8 mouse cellular contexts compared by ENCODE assay signal in genomic region chr8:83772701-83773451, GRCm38 (mm10). TPM values are rescaled to one million over a fixed set of nuclear protein-coding genes. Genes with fewer than 3 reads are reported as not detected.
DNase-seq lines count a peak whose midpoint lies in the region; ATAC-seq and TF ChIP-seq lines count a peak whose summit lies in the region.

No protein-coding gene starts in this region.

- no peaks in the 10 kb centered on the region for H3K9me3 ChIP-seq in ES-E14 (ENCODE audit: control insufficient read depth, insufficient read depth, low read depth, low read length)
- H3K9me3 ChIP-seq in embryonic facial prominence, embryonic 15.5 days (replicated peaks), result no peaks in the 10 kb centered on the region
- no peaks in the 10 kb centered on the region for H3K9me3 ChIP-seq in heart, embryonic 16.5 days (replicated peaks; ENCODE audit: control insufficient read depth, low read length)
- no peaks in the 10 kb centered on the region for H3K9me3 ChIP-seq in lung, embryonic 16.5 days (ENCODE audit: control insufficient read depth, low read length)

- peak overlapping the region; percentile 72 for H3K4me2 ChIP-seq in embryonic facial prominence, embryonic 15.5 days (replicated peaks)
- peak overlapping the region; percentile 88 for H3K4me2 ChIP-seq in heart, embryonic 16.5 days (ENCODE audit: low read depth, low read length)
- peak overlapping the region; percentile 63 for H3K4me2 ChIP-seq in lung, embryonic 16.5 days (ENCODE audit: low read depth, low read length)

- in situ Hi-C loops in ES-E14 (cut with MboI; ENCODE audit: low sequenced_read_pairs in 2 of 2, unreplicated experiment in 2 of 2), result no loop called here

- no peaks in the 10 kb centered on the region for H3K36me3 ChIP-seq in ES-E14 (ENCODE audit: control insufficient read depth, insufficient read depth, low read length, poor library complexity, severe bottlenecking)
- no peaks in the 10 kb centered on the region for H3K36me3 ChIP-seq in embryonic facial prominence, embryonic 15.5 days
- no peaks in the 10 kb centered on the region for H3K36me3 ChIP-seq in heart, embryonic 16.5 days (ENCODE audit: control insufficient read depth, insufficient read depth)
- no peaks in the 10 kb centered on the region for H3K36me3 ChIP-seq in lung, embryonic 16.5 days (ENCODE audit: control insufficient read depth, insufficient read depth, low read length)

- peak overlapping the region; percentile 56 to 78 for H3K4me3 ChIP-seq in ES-E14 (ENCODE audit: insufficient read depth in 1 of 2, low read depth in 1 of 2, low read length in 2 of 2, poor library complexity in 1 of 2, severe bottlenecking in 1 of 2)
- peak overlapping the region; percentile 40 for H3K4me3 ChIP-seq in embryonic facial prominence, embryonic 15.5 days (replicated peaks)
- peak overlapping the region; percentile 60 for H3K4me3 ChIP-seq in heart, embryonic 16.5 days (ENCODE audit: low read length)
- peak overlapping the region; percentile 44 for H3K4me3 ChIP-seq in lung, embryonic 16.5 days (ENCODE audit: low read length)

- no peaks in the 10 kb centered on the region; the same call in 1 of the 2 replicates for H3K27me3 ChIP-seq in embryonic facial prominence, embryonic 15.5 days
- no peaks in the 10 kb centered on the region for H3K27me3 ChIP-seq in heart, embryonic 16.5 days (ENCODE audit: control insufficient read depth, insufficient read depth, low read length)
- no peaks in the 10 kb centered on the region for H3K27me3 ChIP-seq in lung, embryonic 16.5 days (ENCODE audit: control insufficient read depth, insufficient read depth, low read depth, low read length)

- no peak for DNase-seq in ES-E14 (ENCODE audit: low read depth, low spot score)
- DNase-seq in adrenal gland, postnatal 14 days, result peak; percentile 79
- peak; percentile 53 for DNase-seq in kidney, postnatal 10 days
- no peak for DNase-seq in c-Kit-positive CD71-positive TER-119-positive erythroid progenitor cells, embryonic 14.5 days (ENCODE audit: low spot score)

- no peak for ATAC-seq in embryonic facial prominence, embryonic 15.5 days (ENCODE audit: insufficient number of reproducible peaks, low FRiP score, low TSS enrichment, low read depth)
- peak; percentile 77 for ATAC-seq in heart, embryonic 16.5 days (replicated peaks; ENCODE audit: extremely low read depth, insufficient read depth, low FRiP score)
- peak; percentile 63 for ATAC-seq in lung, embryonic 16.5 days (ENCODE audit: low read depth)
- ATAC-seq in neutrophil, adult 5-6 weeks (ENCODE audit: extremely low read depth, insufficient number of reproducible peaks, low FRiP score, poor library complexity, severe bottlenecking), result peak; percentile 69

- H3K9ac ChIP-seq in ES-E14 (ENCODE audit: insufficient read depth, low read depth, low read length, poor library complexity, severe bottlenecking), result peak overlapping the region; percentile 57
- peak overlapping the region; percentile 23 for H3K9ac ChIP-seq in embryonic facial prominence, embryonic 15.5 days
- H3K9ac ChIP-seq in heart, embryonic 16.5 days (ENCODE audit: low read length), result peak overlapping the region; percentile 70
- H3K9ac ChIP-seq in lung, embryonic 16.5 days (ENCODE audit: low read length), result peak overlapping the region; percentile 48

- no peak overlapping the region for H3K27ac ChIP-seq in ES-E14 (ENCODE audit: insufficient read depth, low read depth, low read length, poor library complexity, severe bottlenecking)
- no peak overlapping the region for H3K27ac ChIP-seq in embryonic facial prominence, embryonic 15.5 days (replicated peaks)
- H3K27ac ChIP-seq in heart, embryonic 16.5 days (ENCODE audit: low read length), result peak overlapping the region; percentile 42
- peak overlapping the region; percentile 72 for H3K27ac ChIP-seq in lung, embryonic 16.5 days (ENCODE audit: low read length)

- H3K4me1 ChIP-seq in ES-E14 (ENCODE audit: control insufficient read depth in 2 of 2, insufficient read depth in 2 of 2, low read length in 2 of 2, poor library complexity in 1 of 2), result peaks cover 11 to 31% of the 10 kb centered on the region in 2 experiments; a peak in 3 of 4 replicates
- peaks cover 13% of the 10 kb centered on the region for H3K4me1 ChIP-seq in embryonic facial prominence, embryonic 15.5 days
- peaks cover 16% of the 10 kb centered on the region for H3K4me1 ChIP-seq in heart, embryonic 16.5 days (ENCODE audit: control insufficient read depth, insufficient read depth, low read length)
- H3K4me1 ChIP-seq in lung, embryonic 16.5 days (replicated peaks; ENCODE audit: control insufficient read depth, insufficient read depth, low read length), result peaks cover 16% of the 10 kb centered on the region; the same call in 1 of the 2 replicates

- WGBS in embryonic facial prominence, embryonic 15.5 days, result 7% methylated on average over 25 of the region's 25 CpGs
- WGBS in heart, embryonic 16.5 days, result 6% methylated on average over 25 of the region's 25 CpGs
- WGBS in lung, embryonic 16.5 days, result 8% methylated on average over 25 of the region's 25 CpGs

TF ChIP-seq in ES-E14, 5 proteins besides CTCF, POLR2A, EP300 and RAD21:
- TF ChIP-seq CHD2 (IDR thresholded peaks at IDR 0.05; ENCODE audit: low read depth, low read length) (no peak), ZC3H11A (IDR thresholded peaks at IDR 0.05; ENCODE audit: borderline replicate concordance, low read depth, low read length) (no peak), HCFC1 (IDR thresholded peaks at IDR 0.05; ENCODE audit: borderline replicate concordance, insufficient read depth, low read length) (no peak), MAFK (IDR thresholded peaks at IDR 0.05; ENCODE audit: insufficient read depth, low read depth, low read length) (no peak), ZNF384 (IDR thresholded peaks at IDR 0.05; ENCODE audit: low read depth, low read length) (no peak)
TF ChIP-seq in ES-E14: peak in this region for 0.

RNA-seq across cellular contexts. Expression of gene Adgre5, which starts 31.8 kb away (rescaled TPM):
- total RNA-seq in ES-E14 (2012; rRNA removed), result 92.2 and 135 TPM in 2 replicates
- total RNA-seq in adrenal gland, postnatal 14 days (2021), result 47.5 and 49.0 TPM in 2 replicates
- 44.3 and 50.1 TPM in 2 replicates for polyA plus RNA-seq in embryonic facial prominence, embryonic 15.5 days (2015; fragmentation: Nextera tagmentation; extraction: Ambion mirVana)
- polyA plus RNA-seq in heart, embryonic 16.5 days (2015; fragmentation: Nextera tagmentation; extraction: Ambion mirVana), result 39.5 and 41.9 TPM in 2 replicates
- polyA plus RNA-seq in lung, embryonic 16.5 days (2015; fragmentation: Nextera tagmentation; extraction: Ambion mirVana), result 77.6 and 78.2 TPM in 2 replicates
- total RNA-seq in neutrophil, adult 5-6 weeks (2017), result 1,105 and 1,130 TPM in 2 replicates

RNA-seq across cellular contexts. Expression of gene Ddx39, which starts 57.9 kb away (rescaled TPM):
- 274 and 324 TPM in 2 replicates for total RNA-seq in ES-E14 (2012; rRNA removed)
- 31.2 and 32.9 TPM in 2 replicates for total RNA-seq in adrenal gland, postnatal 14 days (2021)
- polyA plus RNA-seq in embryonic facial prominence, embryonic 15.5 days (2015; fragmentation: Nextera tagmentation; extraction: Ambion mirVana), result 132 and 134 TPM in 2 replicates
- 141 and 147 TPM in 2 replicates for polyA plus RNA-seq in heart, embryonic 16.5 days (2015; fragmentation: Nextera tagmentation; extraction: Ambion mirVana)
- 150 and 158 TPM in 2 replicates for polyA plus RNA-seq in lung, embryonic 16.5 days (2015; fragmentation: Nextera tagmentation; extraction: Ambion mirVana)
- total RNA-seq in neutrophil, adult 5-6 weeks (2017), result 47.5 and 56.8 TPM in 2 replicates

Comparison
In these comparisons a context has a peak if more than half of its experiments do, and no peak if none do; other contexts are left out.
1. DNase-seq: peak in adrenal gland, postnatal 14 days (single experiment) and kidney, postnatal 10 days (single experiment); none in ES-E14 (single experiment) and c-Kit-positive CD71-positive TER-119-positive erythroid progenitor cells, embryonic 14.5 days (single experiment).
2. H3K27ac ChIP-seq: peak in heart, embryonic 16.5 days (single experiment) and lung, embryonic 16.5 days (single experiment); none in ES-E14 (single experiment) and embryonic facial prominence, embryonic 15.5 days (single experiment).
3. Peak in every context shown above with its lines, with median percentiles within 50 percentile points of each other: H3K4me3 ChIP-seq, H3K9ac ChIP-seq and H3K4me2 ChIP-seq.